Mouse (Mus musculus) lung, postnatal 14 days (tissue): ENCODE data around the gene Fn1.

Experiments used
- DNase-seq: peaks from one replicate; pipeline ENCODE4 v3.0.0; 2021

Fn1 gene

GRCm38 (mm10) chr1:71652551-71653399 is at the start of gene Fn1:
TSS of gene Fn1 (minus strand) at chr1:71653200.
- peak; percentile 90 for DNase-seq

- DNase-seq, result no peak
Observed at GRCm38 (mm10) chr1:71696093-71696492, 43.1 kb upstream of the Fn1 start.

GRCm38 (mm10) chr1:71691472-71692277 is 38.7 kb upstream of the Fn1 start:
- DNase-seq, result no peak

GRCm38 (mm10) chr1:71688926-71689303 is 35.9 kb upstream of the Fn1 start:
- DNase-seq, result no peak

GRCm38 (mm10) chr1:71688272-71688925 is 35.4 kb upstream of the Fn1 start:
- no peak for DNase-seq

- no peak for DNase-seq
Observed at GRCm38 (mm10) chr1:71686791-71687190, 33.8 kb upstream of the Fn1 start.

- DNase-seq, result no peak
Observed at GRCm38 (mm10) chr1:71683736-71684135, 30.7 kb upstream of the Fn1 start.

- DNase-seq, result no peak
Observed at GRCm38 (mm10) chr1:71682194-71682715, 29.3 kb upstream of the Fn1 start.

- DNase-seq, result no peak
Observed at GRCm38 (mm10) chr1:71681306-71681705, 28.3 kb upstream of the Fn1 start.

GRCm38 (mm10) chr1:71680046-71680672 is 27.2 kb upstream of the Fn1 start:
- no peak for DNase-seq

- peak; percentile 37 for DNase-seq
Observed at GRCm38 (mm10) chr1:71675420-71675819, 22.4 kb upstream of the Fn1 start.

GRCm38 (mm10) chr1:71674274-71674673 is 21.3 kb upstream of the Fn1 start:
- DNase-seq, result no peak

- DNase-seq, result no peak
Observed at GRCm38 (mm10) chr1:71673398-71673910, 20.5 kb upstream of the Fn1 start.

GRCm38 (mm10) chr1:71672346-71672745 is 19.3 kb upstream of the Fn1 start:
- DNase-seq, result no peak

GRCm38 (mm10) chr1:71663242-71663641 is 10.2 kb upstream of the Fn1 start:
- DNase-seq, result no peak

- DNase-seq, result no peak
Observed at GRCm38 (mm10) chr1:71658632-71659031, 5.6 kb upstream of the Fn1 start.

- no peak for DNase-seq
Observed at GRCm38 (mm10) chr1:71656309-71656708, 3.3 kb upstream of the Fn1 start.

- no peak for DNase-seq
Observed at GRCm38 (mm10) chr1:71654221-71654620, 1.2 kb upstream of the Fn1 start.

- DNase-seq, result peak; percentile 21
Observed at GRCm38 (mm10) chr1:71653400-71654159, 580 bp upstream of the Fn1 start.

- DNase-seq, result no peak
Observed at GRCm38 (mm10) chr1:71651828-71652227, 1.2 kb downstream of the Fn1 start.

GRCm38 (mm10) chr1:71651315-71651714 is 1.7 kb downstream of the Fn1 start:
- DNase-seq, result no peak

- DNase-seq, result no peak
Observed at GRCm38 (mm10) chr1:71650741-71651140, 2.3 kb downstream of the Fn1 start.
